Mouse (Mus musculus): Measurements from ENCODE around the gene Ppef1.
A peak's percentile ranks its signal among the peaks of the same experiment; 100 is the strongest.
"Not testable (repeated sequence)": the region's sequence is repeated elsewhere in the genome, so short reads cannot be mapped to it uniquely, and the experiment has no call there.

The Ppef1 gene

GRCm38 (mm10) chrX:160735650-160736049 is at the start of gene Ppef1:
TSS of gene Ppef1 (minus strand) at chrX:160735765.
- DNase-seq (ENCODE audit: low read depth in 1 of 2, low spot score in 2 of 2), result no peak

- DNase-seq (ENCODE audit: low read depth in 1 of 2, low spot score in 2 of 2), result no peak
Measured at GRCm38 (mm10) chrX:160782276-160782675, 46.7 kb upstream of the Ppef1 start.

- no peak for DNase-seq (ENCODE audit: low read depth in 1 of 2, low spot score in 2 of 2)
Measured at GRCm38 (mm10) chrX:160773033-160773432, 37.5 kb upstream of the Ppef1 start.

- not testable (repeated sequence) for DNase-seq (ENCODE audit: low read depth in 1 of 2, low spot score in 2 of 2)
Measured at GRCm38 (mm10) chrX:160769622-160770021, 34.1 kb upstream of the Ppef1 start.

GRCm38 (mm10) chrX:160767713-160768112 is 32.1 kb upstream of the Ppef1 start, which contains the start of gene Rs1:
TSS of gene Rs1 (plus strand) at chrX:160768013.
- no peak for DNase-seq (ENCODE audit: low read depth in 1 of 2, low spot score in 2 of 2)

- no peak for DNase-seq (ENCODE audit: low read depth in 1 of 2, low spot score in 2 of 2)
Measured at GRCm38 (mm10) chrX:160766233-160766616, 30.7 kb upstream of the Ppef1 start.

GRCm38 (mm10) chrX:160765389-160766232 is 30.0 kb upstream of the Ppef1 start:
- DNase-seq (ENCODE audit: low read depth in 1 of 2, low spot score in 2 of 2), result peak; percentile 66 to 86

- no peak for DNase-seq (ENCODE audit: low read depth in 1 of 2, low spot score in 2 of 2)
Measured at GRCm38 (mm10) chrX:160750808-160751207, 15.2 kb upstream of the Ppef1 start.

- DNase-seq (ENCODE audit: low read depth in 1 of 2, low spot score in 2 of 2), result no peak
Measured at GRCm38 (mm10) chrX:160748653-160749052, 13.1 kb upstream of the Ppef1 start.

GRCm38 (mm10) chrX:160745399-160745798 is 9.8 kb upstream of the Ppef1 start:
- no peak for DNase-seq (ENCODE audit: low read depth in 1 of 2, low spot score in 2 of 2)

- DNase-seq (ENCODE audit: low read depth in 1 of 2, low spot score in 2 of 2), result no peak
Measured at GRCm38 (mm10) chrX:160699171-160699570, 36.4 kb downstream of the Ppef1 start.

GRCm38 (mm10) chrX:160691559-160691958 is 44.0 kb downstream of the Ppef1 start:
- DNase-seq (ENCODE audit: low read depth in 1 of 2, low spot score in 2 of 2), result no peak

- no peak for DNase-seq (ENCODE audit: low read depth in 1 of 2, low spot score in 2 of 2)
Measured at GRCm38 (mm10) chrX:160690094-160690493, 45.5 kb downstream of the Ppef1 start.

GRCm38 (mm10) chrX:160669992-160670391 is 65.6 kb downstream of the Ppef1 start:
- DNase-seq (ENCODE audit: low read depth in 1 of 2, low spot score in 2 of 2), result no peak

- DNase-seq (ENCODE audit: low read depth in 1 of 2, low spot score in 2 of 2), result no peak
Measured at GRCm38 (mm10) chrX:160610882-160611644, 124.5 kb downstream of the Ppef1 start.

GRCm38 (mm10) chrX:160610482-160610881 is 125.1 kb downstream of the Ppef1 start:
- DNase-seq (ENCODE audit: low read depth in 1 of 2, low spot score in 2 of 2), result no peak

GRCm38 (mm10) chrX:160609849-160610248 is 125.7 kb downstream of the Ppef1 start:
- no peak for DNase-seq (ENCODE audit: low read depth in 1 of 2, low spot score in 2 of 2)

GRCm38 (mm10) chrX:160603981-160604541 is 131.5 kb downstream of the Ppef1 start:
- no peak for DNase-seq (ENCODE audit: low read depth in 1 of 2, low spot score in 2 of 2)

GRCm38 (mm10) chrX:160603316-160603715 is 132.2 kb downstream of the Ppef1 start:
- DNase-seq (ENCODE audit: low read depth in 1 of 2, low spot score in 2 of 2), result no peak

GRCm38 (mm10) chrX:160602770-160603169 is 132.8 kb downstream of the Ppef1 start:
- no peak for DNase-seq (ENCODE audit: low read depth in 1 of 2, low spot score in 2 of 2)

- DNase-seq (ENCODE audit: low read depth in 1 of 2, low spot score in 2 of 2), result no peak
Measured at GRCm38 (mm10) chrX:160601053-160601452, 134.5 kb downstream of the Ppef1 start.

Measured in monocyte, adult 2 months (primary cell).